13 mouse cellular contexts compared by ENCODE assay signal in the genomic region with DNA sequence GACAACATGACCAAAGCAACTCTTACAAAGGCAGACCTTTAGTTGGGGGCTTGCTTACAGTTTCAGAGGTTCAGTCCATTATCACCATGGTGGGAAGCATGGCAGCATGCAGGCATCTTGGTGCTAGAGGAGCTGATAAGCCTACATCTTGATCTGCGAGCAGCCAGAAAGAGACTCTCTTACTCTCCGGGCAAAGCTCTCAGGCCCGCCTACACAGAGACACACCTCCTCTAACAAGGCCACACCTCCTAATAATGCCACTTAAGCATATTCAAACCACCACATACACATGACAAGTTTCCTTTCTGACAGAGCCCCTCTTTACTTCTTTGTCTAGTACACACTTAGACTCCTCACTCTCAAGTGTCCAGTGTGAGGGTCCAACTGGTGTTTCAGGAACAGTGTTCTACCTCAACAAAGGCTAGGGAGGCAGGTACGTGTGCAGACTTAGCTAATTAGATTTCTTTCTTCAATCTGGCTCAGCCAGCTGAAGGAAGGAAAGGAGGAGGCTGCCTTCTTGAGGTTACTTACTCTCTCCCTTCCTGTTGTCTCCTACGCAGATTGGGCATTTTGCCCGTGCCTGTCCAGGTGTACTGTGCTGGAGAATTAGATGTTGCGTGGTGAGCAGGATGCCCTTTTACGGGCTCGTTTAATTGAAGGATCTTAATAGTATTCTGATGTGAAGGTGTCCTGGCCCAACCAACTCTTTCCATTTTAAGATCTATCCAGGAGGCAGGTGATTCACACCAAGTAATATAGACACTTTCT.
DNase-seq lines count a peak whose midpoint lies in the region; ATAC-seq and TF ChIP-seq lines count a peak whose summit lies in the region.
"Had no signal": no experiment of that assay in that cellular context is flagged by ENCODE, and none has a peak within 500 bp of the region (broad histone marks: within the 10 kb centered on the region; RNA-seq: fewer than 3 reads in every experiment).

No protein-coding gene starts in this region.

- in situ Hi-C loops in ES-E14 (cut with MboI; ENCODE audit: low sequenced_read_pairs in 2 of 2, unreplicated experiment in 2 of 2) = no loop called here

- no peak for TF ChIP-seq EP300 in liver, embryonic 14.5 days (IDR thresholded peaks at IDR 0.05; ENCODE audit: low read depth)

- peaks cover 0 to 4% of the 10 kb centered on the region in 2 experiments; a peak in 1 of 4 replicates for H3K4me1 ChIP-seq in ES-E14 (ENCODE audit: control insufficient read depth in 2 of 2, insufficient read depth in 2 of 2, low read length in 2 of 2, poor library complexity in 1 of 2)
- H3K4me1 ChIP-seq in liver, embryonic 14.5 days (replicated peaks; ENCODE audit: control insufficient read depth in 2 of 2, insufficient read depth in 2 of 2, low read length in 1 of 2) = peaks cover 34 to 40% of the 10 kb centered on the region in 2 experiments

- no peak overlapping the region for H3K4me3 ChIP-seq in ES-E14 (ENCODE audit: insufficient read depth in 1 of 2, low read depth in 1 of 2, low read length in 2 of 2, poor library complexity in 1 of 2, severe bottlenecking in 1 of 2)
- no peak overlapping the region for H3K4me3 ChIP-seq in liver, embryonic 14.5 days (ENCODE audit: insufficient read depth in 1 of 2, low read depth in 2 of 2, low read length in 2 of 2)
- H3K4me3 ChIP-seq: forebrain, embryonic 10.5 days; hindbrain, embryonic 15.5 days; midbrain, embryonic 15.5 days; neural tube, embryonic 13.5 days had no signal

- 0 out of 2 replicates have a peak overlapping the region, but pooled peaks have one; percentile 10 for H3K27ac ChIP-seq in ES-E14 (ENCODE audit: insufficient read depth, low read depth, low read length, poor library complexity, severe bottlenecking)
- H3K27ac ChIP-seq in liver, embryonic 14.5 days = no peak overlapping the region
- H3K27ac ChIP-seq: forebrain, embryonic 10.5 days; hindbrain, embryonic 15.5 days; midbrain, embryonic 15.5 days; neural tube, embryonic 13.5 days had no signal

- peak; percentile 37 to 41 for DNase-seq in kidney, postnatal 25 days
- DNase-seq in kidney, adult 11 months = no peak
- DNase-seq in ES-E14 (ENCODE audit: low read depth, low spot score) = no peak
- DNase-seq in c-Kit-negative CD71-positive TER-119-positive erythroid progenitor cells, embryonic 14.5 days (ENCODE audit: low read depth, low spot score) = peak; percentile 15
- peak; percentile 24 to 38 (median 28) for DNase-seq in liver, embryonic 14.5 days (ENCODE audit: low read depth in 3 of 3, low spot score in 3 of 3)
- no peak for DNase-seq in adrenal gland, postnatal 36 days
- no peak for DNase-seq in layer of hippocampus, postnatal 36 days
- DNase-seq: gastrocnemius, postnatal 10 days; lung, postnatal 10 days had no signal

- peak; percentile 70; the same call in 1 of the 2 replicates for ATAC-seq in liver, embryonic 14.5 days (ENCODE audit: insufficient read depth)
- ATAC-seq: midbrain, embryonic 15.5 days had no signal

- no peak overlapping the region for H3K4me2 ChIP-seq in liver, embryonic 14.5 days (ENCODE audit: low read depth)
- H3K4me2 ChIP-seq: hindbrain, embryonic 15.5 days; midbrain, embryonic 15.5 days; neural tube, embryonic 13.5 days had no signal

- no peaks in the 10 kb centered on the region for H3K9me3 ChIP-seq in ES-E14 (ENCODE audit: control insufficient read depth, insufficient read depth, low read depth, low read length)
- H3K9me3 ChIP-seq in liver, embryonic 14.5 days (ENCODE audit: control insufficient read depth, low read length) = no peaks in the 10 kb centered on the region
- H3K9me3 ChIP-seq: forebrain, embryonic 10.5 days; hindbrain, embryonic 15.5 days; midbrain, embryonic 15.5 days; neural tube, embryonic 13.5 days had no signal

- WGBS in liver, embryonic 14.5 days (ENCODE audit: insufficient replicate concordance) = 49% methylated on average over 9 of the region's 9 CpGs

- no peaks in the 10 kb centered on the region for H3K27me3 ChIP-seq in liver, embryonic 14.5 days (ENCODE audit: control insufficient read depth, insufficient read depth, low read length)
- H3K27me3 ChIP-seq: hindbrain, embryonic 15.5 days; midbrain, embryonic 15.5 days; neural tube, embryonic 13.5 days had no signal

- H3K9ac ChIP-seq in ES-E14 (ENCODE audit: insufficient read depth, low read depth, low read length, poor library complexity, severe bottlenecking) = no peak overlapping the region
- no peak overlapping the region; the same call in 1 of the 2 replicates for H3K9ac ChIP-seq in liver, embryonic 14.5 days (replicated peaks)
- H3K9ac ChIP-seq: hindbrain, embryonic 15.5 days; midbrain, embryonic 15.5 days; neural tube, embryonic 13.5 days had no signal

- H3K36me3 ChIP-seq in ES-E14 (ENCODE audit: control insufficient read depth, insufficient read depth, low read length, poor library complexity, severe bottlenecking) = no peaks in the 10 kb centered on the region; the same call in 1 of the 2 replicates
- H3K36me3 ChIP-seq in liver, embryonic 14.5 days (replicated peaks; ENCODE audit: control insufficient read depth, insufficient read depth, low read depth) = no peaks in the 10 kb centered on the region; the same call in 1 of the 2 replicates
- H3K36me3 ChIP-seq: forebrain, embryonic 10.5 days; hindbrain, embryonic 15.5 days; midbrain, embryonic 15.5 days; neural tube, embryonic 13.5 days had no signal

- no peak for TF ChIP-seq CTCF in liver, embryonic 14.5 days (IDR thresholded peaks at IDR 0.05; ENCODE audit: low read depth)

TF ChIP-seq in ES-E14, 5 proteins besides CTCF, POLR2A, EP300 and RAD21:
- no peak for TF ChIP-seq CHD2 (IDR thresholded peaks at IDR 0.05; ENCODE audit: low read depth, low read length)
- no peak for TF ChIP-seq MAFK (IDR thresholded peaks at IDR 0.05; ENCODE audit: insufficient read depth, low read depth, low read length)
- no peak for TF ChIP-seq HCFC1 (IDR thresholded peaks at IDR 0.05; ENCODE audit: borderline replicate concordance, insufficient read depth, low read length)
- no peak for TF ChIP-seq ZNF384 (IDR thresholded peaks at IDR 0.05; ENCODE audit: low read depth, low read length)
- TF ChIP-seq ZC3H11A (IDR thresholded peaks at IDR 0.05; ENCODE audit: borderline replicate concordance, low read depth, low read length) = no peak

Comparison
In these comparisons a context has a peak if more than half of its experiments do, and no peak if none do; other contexts are left out.
1. DNase-seq: peak in kidney, postnatal 25 days (2 of 2), c-Kit-negative CD71-positive TER-119-positive erythroid progenitor cells, embryonic 14.5 days (single experiment) and liver, embryonic 14.5 days (3 of 3); none in kidney, adult 11 months (single experiment), ES-E14 (single experiment), adrenal gland, postnatal 36 days (0 of 2) and layer of hippocampus, postnatal 36 days (0 of 2).